Mouse (Mus musculus) C2C12 (cell line): ENCODE data around the gene Sox5.

Experiments used
- CTCF ChIP-seq: IDR thresholded peaks from one replicate; pipeline ENCODE4 v1.5.1; 2011; ENCODE audit not compliant: control insufficient read depth, insufficient read depth, insufficient read length
- FOSL1 ChIP-seq: IDR thresholded peaks from one replicate; pipeline ENCODE4 v1.8.0; 2011; ENCODE audit warnings: mild to moderate bottlenecking, low read length; ENCODE audit not compliant: poor library complexity, insufficient read depth, severe bottlenecking
- MAX ChIP-seq: IDR thresholded peaks from one replicate; pipeline ENCODE4 v1.6.1; 2011; ENCODE audit warnings: mild to moderate bottlenecking, control low read depth
- MYOD1 ChIP-seq: IDR thresholded peaks from one replicate; pipeline ENCODE4 v1.6.1; 2011; ENCODE audit warnings: low read depth; ENCODE audit not compliant: control insufficient read depth, insufficient read length

- no peak for TF ChIP-seq CTCF
- TF ChIP-seq FOSL1 = no peak
- no peak for TF ChIP-seq MYOD1
- TF ChIP-seq MAX = no peak
Measured at GRCm38 (mm10) chr6:144803063-144803462, 21.3 kb upstream of the Sox5 start.
